Mouse (Mus musculus): ENCODE measurements around the gene Pqlc2.

GRCm38 (mm10) chr4:139341556-139342233, 31.2 kb upstream of the Pqlc2 start:
- TF ChIP-seq CTCF (IDR thresholded peaks at IDR 0.05; ENCODE audit: extremely low read depth, insufficient read depth, low read length) (no peak), POLR2A (IDR thresholded peaks at IDR 0.05; ENCODE audit: extremely low read depth, insufficient read depth, low read length) (no peak)
